Mouse (Mus musculus): ENCODE results near the gene Gm21992. TPM values are rescaled to one million over a fixed set of nuclear protein-coding genes. Genes with fewer than 3 reads are reported as not detected.
"Not testable (repeated sequence)": the region's sequence is repeated elsewhere in the genome, so short reads cannot be mapped to it uniquely, and the experiment has no call there.

Gene Gm21992
- total and polyA plus RNA-seq, 3 experiments = 8.0 to 16.9 (median 9.3) TPM

- no peaks in the 10 kb centered on the region for H3K4me1 ChIP-seq (ENCODE audit: control insufficient read depth, insufficient read depth, low read length)
- WGBS = 67% methylated on average over 16 of the region's 16 CpGs
- no peak overlapping the region for H3K9ac ChIP-seq (ENCODE audit: low read depth, low read length)
- intact Hi-C loops (cut with DNase I) = no loop called here
- no peaks in the 10 kb centered on the region for H3K79me2 ChIP-seq (replicated peaks; ENCODE audit: control insufficient read depth, insufficient read depth, low read length)
- no peak overlapping the region for H3K4me3 ChIP-seq
- no peaks in the 10 kb centered on the region for H3K27me3 ChIP-seq (ENCODE audit: control insufficient read depth, insufficient read depth, low read length)
- H3K27ac ChIP-seq = no peak overlapping the region
- no peak for DNase-seq
- TF ChIP-seq POLR2A (IDR thresholded peaks at IDR 0.05; ENCODE audit: insufficient read depth, low read depth, low read length) (no peak), EP300 (IDR thresholded peaks at IDR 0.05; ENCODE audit: insufficient read depth, low read depth, low read length) (no peak), CTCF (IDR thresholded peaks at IDR 0.05) (no peak)
- no peaks in the 10 kb centered on the region for H3K36me3 ChIP-seq (ENCODE audit: control insufficient read depth, insufficient read depth, low read length)
These were observed 17.2 kb upstream of the Gm21992 start for GRCm38 (mm10) chr19:4828444-4829114.

- Histone ChIP-seq H3K4me3 (no peak overlapping the region), H3K4me1 (ENCODE audit: control insufficient read depth, insufficient read depth, low read length) (no peaks in the 10 kb centered on the region), H3K9ac (ENCODE audit: low read depth, low read length) (no peak overlapping the region), H3K79me2 (replicated peaks; ENCODE audit: control insufficient read depth, insufficient read depth, low read length) (no peaks in the 10 kb centered on the region), H3K27me3 (ENCODE audit: control insufficient read depth, insufficient read depth, low read length) (peaks cover 1% of the 10 kb centered on the region; the same call in 1 of the 2 replicates), H3K36me3 (ENCODE audit: control insufficient read depth, insufficient read depth, low read length) (no peaks in the 10 kb centered on the region), H3K27ac (no peak overlapping the region)
- DNase-seq = peak; percentile 80 to 88
- TF ChIP-seq EP300 (IDR thresholded peaks at IDR 0.05; ENCODE audit: insufficient read depth, low read depth, low read length) (0 out of 2 replicates have a peak, but pooled peaks have one; percentile 17), POLR2A (IDR thresholded peaks at IDR 0.05; ENCODE audit: insufficient read depth, low read depth, low read length) (no peak), CTCF (IDR thresholded peaks at IDR 0.05) (peak; percentile 61)
- WGBS = 36% methylated on average over 5 of the region's 5 CpGs
- intact Hi-C loops (cut with DNase I) = no loop called here
These were observed 9.4 kb upstream of the Gm21992 start for GRCm38 (mm10) chr19:4820678-4821303.

- no peak overlapping the region for H3K4me3 ChIP-seq
- no peak for TF ChIP-seq CTCF (IDR thresholded peaks at IDR 0.05)
- TF ChIP-seq EP300 (IDR thresholded peaks at IDR 0.05; ENCODE audit: insufficient read depth, low read depth, low read length) = no peak
- no peak for TF ChIP-seq POLR2A (IDR thresholded peaks at IDR 0.05; ENCODE audit: insufficient read depth, low read depth, low read length)
- no peaks in the 10 kb centered on the region for H3K36me3 ChIP-seq (ENCODE audit: control insufficient read depth, insufficient read depth, low read length)
- H3K79me2 ChIP-seq (replicated peaks; ENCODE audit: control insufficient read depth, insufficient read depth, low read length) = no peaks in the 10 kb centered on the region
- no peak overlapping the region for H3K27ac ChIP-seq
- 53% methylated on average over 1 of the region's 1 CpGs for WGBS
- H3K27me3 ChIP-seq (ENCODE audit: control insufficient read depth, insufficient read depth, low read length) = peaks cover 1% of the 10 kb centered on the region; the same call in 1 of the 2 replicates
- no peaks in the 10 kb centered on the region for H3K4me1 ChIP-seq (ENCODE audit: control insufficient read depth, insufficient read depth, low read length)
- no peak for DNase-seq
- intact Hi-C loops (cut with DNase I) = no loop called here
- no peak overlapping the region for H3K9ac ChIP-seq (ENCODE audit: low read depth, low read length)
These were observed 5.9 kb upstream of the Gm21992 start for GRCm38 (mm10) chr19:4817182-4817835.

- Histone ChIP-seq H3K4me1 (ENCODE audit: control insufficient read depth, insufficient read depth, low read length) (peaks cover 4% of the 10 kb centered on the region), H3K27ac (no peak overlapping the region), H3K36me3 (ENCODE audit: control insufficient read depth, insufficient read depth, low read length) (peaks cover 14% of the 10 kb centered on the region), H3K4me3 (no peak overlapping the region), H3K27me3 (ENCODE audit: control insufficient read depth, insufficient read depth, low read length) (peaks cover 1% of the 10 kb centered on the region; the same call in 1 of the 2 replicates), H3K9ac (ENCODE audit: low read depth, low read length) (no peak overlapping the region), H3K79me2 (replicated peaks; ENCODE audit: control insufficient read depth, insufficient read depth, low read length) (peaks cover 5% of the 10 kb centered on the region; the same call in 1 of the 2 replicates)
- intact Hi-C loops (cut with DNase I) = no loop called here
- no peak for DNase-seq
- 79% methylated on average over 6 of the region's 6 CpGs for WGBS
- TF ChIP-seq CTCF (IDR thresholded peaks at IDR 0.05) (no peak), EP300 (IDR thresholded peaks at IDR 0.05; ENCODE audit: insufficient read depth, low read depth, low read length) (no peak), POLR2A (IDR thresholded peaks at IDR 0.05; ENCODE audit: insufficient read depth, low read depth, low read length) (no peak)
These were observed 1.6 kb upstream of the Gm21992 start for GRCm38 (mm10) chr19:4813015-4813414.

GRCm38 (mm10) chr19:4812334-4812949, 1.0 kb upstream of the Gm21992 start:
- peak overlapping the region; percentile 88 for H3K27ac ChIP-seq
- DNase-seq; H3K27me3 ChIP-seq (ENCODE audit: control insufficient read depth, insufficient read depth, low read length); intact Hi-C loops (cut with DNase I); H3K4me1 ChIP-seq (ENCODE audit: control insufficient read depth, insufficient read depth, low read length); H3K9ac ChIP-seq (ENCODE audit: low read depth, low read length); H3K79me2 ChIP-seq (replicated peaks; ENCODE audit: control insufficient read depth, insufficient read depth, low read length): not testable (repeated sequence)
- WGBS = 73% methylated on average over 8 of the region's 8 CpGs
- H3K4me3 ChIP-seq = peak overlapping the region; percentile 86
- peak; percentile 46 for TF ChIP-seq CTCF (IDR thresholded peaks at IDR 0.05)
- peaks cover 14% of the 10 kb centered on the region for H3K36me3 ChIP-seq (ENCODE audit: control insufficient read depth, insufficient read depth, low read length)
